Mouse (Mus musculus) hematopoietic stem cell, adult 5-6 weeks (primary cell): ENCODE measurements at regions not wholly inside any gene's neighbourhood (a gene's known extent, or its start where the extent isn't known, plus 50 kb on each side); places are given as distances from the start of the nearest gene placed in this dataset.

ENCODE experiments used
- ATAC-seq, 2 experiments: fragments of 125-278 bp in 1 of 2; replicated peaks in 1 of 2; 2 replicates each; pipeline ENCODE4 v1.8.0; 2016 to 2017; ENCODE audit warnings: inconsistent platforms in 2 of 2, mild to moderate bottlenecking in 2 of 2, moderate number of reproducible peaks in 2 of 2, low read depth in 1 of 2, moderate TSS enrichment in 1 of 2; ENCODE audit not compliant: low FRiP score in 2 of 2, poor library complexity in 2 of 2, severe bottlenecking in 2 of 2, insufficient read depth in 1 of 2, low TSS enrichment in 1 of 2

- peak; percentile 90 to 94 for ATAC-seq
Measured at GRCm38 (mm10) chr2:160421216-160421911, 54.5 kb upstream of the Mafb start.

GRCm38 (mm10) chr2:160424491-160424890 is 57.6 kb upstream of the Mafb start:
- ATAC-seq: 0 out of 4 replicates have a peak, but pooled peaks of 1 of the 2 experiments have one; percentile 24

GRCm38 (mm10) chr2:160427431-160427830 is 60.6 kb upstream of the Mafb start:
- ATAC-seq: 0 out of 4 replicates have a peak, but pooled peaks of 1 of the 2 experiments have one; percentile 9

- ATAC-seq: no peak
Measured at GRCm38 (mm10) chr2:160433252-160433651, 66.4 kb upstream of the Mafb start.

- ATAC-seq: no peak
Measured at GRCm38 (mm10) chr2:160434701-160435100, 67.8 kb upstream of the Mafb start.

GRCm38 (mm10) chr2:160435622-160436021 is 68.8 kb upstream of the Mafb start:
- ATAC-seq: peak; percentile 87 to 88

- ATAC-seq: no peak
Measured at GRCm38 (mm10) chr2:160439028-160439427, 72.2 kb upstream of the Mafb start.

GRCm38 (mm10) chr2:160440236-160440635 is 73.4 kb upstream of the Mafb start:
- ATAC-seq: no peak

GRCm38 (mm10) chr2:160451057-160451456 is 84.2 kb upstream of the Mafb start:
- peak in 1 of 2 experiments; percentile 26; a peak in 1 of 4 replicates for ATAC-seq

GRCm38 (mm10) chr2:160451481-160452238 is 84.8 kb upstream of the Mafb start:
- peak; percentile 95 to 98 for ATAC-seq

GRCm38 (mm10) chr2:160452239-160452530 is 85.3 kb upstream of the Mafb start:
- no peak for ATAC-seq

- ATAC-seq: no peak
Measured at GRCm38 (mm10) chr2:160452730-160453129, 85.9 kb upstream of the Mafb start.

- ATAC-seq: no peak
Measured at GRCm38 (mm10) chr2:160455617-160456016, 88.8 kb upstream of the Mafb start.

GRCm38 (mm10) chr2:160456681-160457080 is 89.8 kb upstream of the Mafb start:
- ATAC-seq: no peak

- ATAC-seq: no peak
Measured at GRCm38 (mm10) chr2:160471561-160471960, 104.7 kb upstream of the Mafb start.

GRCm38 (mm10) chr2:160476181-160476580 is 109.3 kb upstream of the Mafb start:
- ATAC-seq: no peak

- ATAC-seq: no peak
Measured at GRCm38 (mm10) chr2:160479240-160479639, 112.4 kb upstream of the Mafb start.

- no peak for ATAC-seq
Measured at GRCm38 (mm10) chr2:160485097-160485496, 118.2 kb upstream of the Mafb start.

GRCm38 (mm10) chr2:160485515-160485914 is 118.7 kb upstream of the Mafb start:
- no peak for ATAC-seq
